Mouse (Mus musculus) E14TG2a.4 (cell line): ENCODE measurements around the gene Plekhg2.

Experiments
- CTCF ChIP-seq: conservative IDR thresholded peaks from 2 replicates; pipeline ENCODE4 v1.5.1; 2014; ENCODE audit warnings: low read length
- POU5F1 ChIP-seq: IDR thresholded peaks from 2 replicates; pipeline ENCODE4 v1.6.1; 2014; ENCODE audit warnings: low read length, borderline replicate concordance

GRCm38 (mm10) chr7:28419416-28419815 is 47.0 kb upstream of the Plekhg2 start:
- TF ChIP-seq CTCF (no peak), POU5F1 (no peak)
